Mouse (Mus musculus) liver, embryonic 14.5 days (tissue): ENCODE measurements at regions not wholly inside any gene's neighbourhood (a gene's known extent, or its start where the extent isn't known, plus 50 kb on each side); places are given as distances from the start of the nearest gene placed in this dataset.

ENCODE experiments used
- CTCF ChIP-seq: IDR thresholded peaks from 2 replicates; pipeline ENCODE4 v1.5.1; 2016; ENCODE audit warnings: antibody characterized with exemption, low read depth, control low read depth
- EP300 ChIP-seq: IDR thresholded peaks from 2 replicates; pipeline ENCODE4 v1.6.1; 2016; ENCODE audit warnings: antibody characterized with exemption, low read depth

DNA sequence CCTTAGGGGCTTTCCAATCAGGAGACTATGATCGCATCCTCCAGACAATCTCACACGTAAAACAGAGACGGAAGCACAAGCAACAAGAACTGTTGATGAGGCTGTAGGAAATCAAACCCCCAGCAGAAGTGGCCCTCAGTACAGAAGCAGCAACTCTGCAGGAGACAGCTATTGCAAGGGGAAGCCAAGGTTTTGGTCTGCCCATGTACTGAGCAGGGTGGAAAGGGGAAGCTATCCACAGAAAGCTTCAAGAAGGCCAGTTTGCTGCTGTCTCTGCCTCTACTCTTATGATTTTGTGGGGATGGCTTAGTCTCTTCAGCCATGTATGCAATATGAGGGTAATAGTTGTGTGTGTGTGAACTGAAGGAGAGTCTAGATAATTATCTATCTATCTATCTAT lies 63.3 kb downstream of the Mbl2 start:
- no peak for TF ChIP-seq CTCF
- TF ChIP-seq EP300, result no peak
